Mouse (Mus musculus) layer of hippocampus, postnatal 14 days (tissue): Measurements from ENCODE around the gene Gclm. TPM values are rescaled to one million over a fixed set of nuclear protein-coding genes. Genes with fewer than 3 reads are reported as not detected.
A peak's percentile ranks its signal among the peaks of the same experiment; 100 is the strongest.
"Not testable (repeated sequence)": the region's sequence is repeated elsewhere in the genome, so short reads cannot be mapped to it uniquely, and the experiment has no call there.

Experiments used
- DNase-seq, 2 experiments: peaks; one replicate each; pipeline ENCODE4 v3.0.0; 2021 to 2022; ENCODE audit warnings: low spot score in 2 of 2, mixed read lengths in 1 of 2
- total RNA-seq, 2 experiments: library from RNA; stranded (reverse); gene quantifications; 2 replicates each; pipeline ENCODE4 v1.2.3; 2021

Gene Gclm
- total RNA-seq, 2 experiments from 2014 or later, result 56.9 to 58.0 TPM

DNA sequence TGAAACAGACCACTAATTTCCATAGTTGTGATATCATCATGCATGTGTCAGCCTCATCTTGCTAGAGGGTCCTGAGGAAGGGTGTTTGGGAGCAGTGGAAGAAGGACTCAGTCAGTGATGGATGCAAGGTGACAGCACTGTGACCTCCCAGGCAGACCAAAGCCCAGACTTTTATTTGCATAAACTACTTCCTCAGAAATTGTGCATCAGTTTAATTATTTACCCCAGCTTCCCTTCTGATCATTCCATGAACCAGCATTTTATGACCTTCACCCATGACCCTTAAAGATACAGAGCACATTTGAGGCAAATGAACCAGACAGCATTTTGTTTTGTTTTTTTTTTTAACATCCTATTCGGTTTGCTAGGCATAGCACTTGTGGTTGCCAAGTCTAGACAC, 9.6 kb upstream of the Gclm start:
- DNase-seq, result no peak

DNA sequence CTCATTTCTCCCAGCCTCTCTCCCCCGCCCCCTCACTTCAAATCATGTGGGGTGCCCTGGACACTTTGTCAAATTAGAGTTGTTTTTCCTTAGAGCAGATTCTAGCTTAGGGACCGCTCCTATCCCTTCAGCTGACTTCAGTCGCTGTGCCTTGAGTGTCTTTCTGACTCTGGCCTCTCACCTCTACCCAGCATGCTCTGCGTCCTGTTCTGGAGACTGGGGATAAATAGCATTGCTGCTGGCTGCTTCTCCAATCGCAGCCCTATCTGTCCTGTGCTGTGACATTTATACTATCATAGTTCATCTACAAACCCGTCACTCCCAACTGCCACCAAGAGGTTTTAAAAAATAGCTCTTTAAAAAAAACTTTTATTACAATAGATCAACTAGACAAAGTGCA, 2.5 kb upstream of the Gclm start:
- DNase-seq, result no peak

DNA sequence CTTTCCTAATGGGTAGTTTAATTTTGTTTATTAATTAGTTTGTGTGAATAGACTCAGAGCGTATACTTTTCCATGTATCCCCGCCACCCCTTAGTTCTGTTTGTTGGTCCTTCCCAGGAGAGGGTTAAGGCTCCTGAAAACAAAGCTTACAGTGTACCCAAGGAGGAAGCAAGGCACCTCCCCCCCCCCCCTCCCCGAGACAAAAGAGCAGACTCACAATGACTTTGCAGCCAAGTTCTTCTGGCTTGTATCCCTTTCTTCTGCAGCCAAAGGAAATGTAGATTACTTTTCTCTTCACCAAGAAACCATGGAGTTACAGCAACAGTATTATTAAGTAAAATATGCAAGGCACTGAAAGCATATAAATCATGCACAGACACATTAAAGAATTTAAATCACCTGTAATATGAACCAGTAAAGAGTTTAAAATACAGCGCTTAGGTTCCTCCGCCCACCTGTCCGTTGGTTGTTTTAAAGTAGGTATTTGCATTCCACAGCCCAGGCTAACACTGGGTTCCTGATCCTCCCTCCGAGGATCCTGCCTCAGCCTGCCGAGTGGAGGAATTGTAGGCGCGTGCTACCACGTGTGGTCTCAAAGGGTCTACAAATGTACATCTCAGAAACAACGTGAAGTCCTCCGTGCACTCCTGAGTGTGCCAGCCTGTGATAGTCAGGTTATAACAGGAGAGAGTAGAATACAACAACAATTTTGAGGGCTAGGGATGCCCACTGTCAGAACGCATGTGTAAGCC, 1.8 kb upstream of the Gclm start:
- no peak for DNase-seq

DNA sequence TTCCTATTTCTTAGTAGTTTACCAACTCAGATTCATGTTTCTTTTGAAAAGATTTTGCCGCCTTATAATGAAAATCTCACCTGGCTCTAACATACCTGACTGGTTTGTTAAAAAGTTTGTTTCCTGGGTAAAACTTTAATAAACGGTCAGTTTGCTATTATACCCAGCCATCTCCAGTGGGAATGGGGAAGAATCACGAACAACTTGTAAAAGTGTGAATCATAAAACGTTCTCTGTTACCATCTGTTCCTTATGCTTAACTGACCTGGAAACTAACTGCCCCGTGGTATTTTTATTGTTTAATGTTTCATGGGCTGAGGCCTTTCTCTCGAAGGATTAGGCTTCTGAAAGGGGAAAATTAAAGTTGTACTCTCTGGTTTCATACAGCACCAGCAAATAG, 598 bp upstream of the Gclm start:
- DNase-seq, result no peak

DNA sequence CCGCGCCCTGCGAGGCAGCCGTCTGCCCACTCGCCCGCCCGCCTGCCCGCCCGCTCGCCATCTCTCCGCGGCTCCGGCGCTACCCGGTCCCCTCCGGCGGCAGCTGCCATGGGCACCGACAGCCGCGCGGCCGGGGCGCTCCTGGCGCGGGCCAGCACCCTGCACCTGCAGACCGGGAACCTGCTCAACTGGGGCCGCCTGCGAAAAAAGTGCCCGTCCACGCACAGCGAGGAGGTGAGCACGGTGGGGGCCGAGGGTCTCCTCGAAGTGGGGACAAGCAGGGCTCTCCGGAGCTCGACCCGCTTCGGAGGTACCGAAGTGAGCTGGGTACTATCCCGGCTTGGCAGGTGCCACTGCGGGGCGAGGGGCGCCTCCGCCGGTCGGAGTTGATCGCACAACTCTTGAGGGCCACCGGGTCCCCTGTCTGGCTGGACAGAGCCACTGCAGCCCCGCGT, 548 bp downstream of the Gclm start:
- peak; percentile 42 to 60 for DNase-seq

DNA sequence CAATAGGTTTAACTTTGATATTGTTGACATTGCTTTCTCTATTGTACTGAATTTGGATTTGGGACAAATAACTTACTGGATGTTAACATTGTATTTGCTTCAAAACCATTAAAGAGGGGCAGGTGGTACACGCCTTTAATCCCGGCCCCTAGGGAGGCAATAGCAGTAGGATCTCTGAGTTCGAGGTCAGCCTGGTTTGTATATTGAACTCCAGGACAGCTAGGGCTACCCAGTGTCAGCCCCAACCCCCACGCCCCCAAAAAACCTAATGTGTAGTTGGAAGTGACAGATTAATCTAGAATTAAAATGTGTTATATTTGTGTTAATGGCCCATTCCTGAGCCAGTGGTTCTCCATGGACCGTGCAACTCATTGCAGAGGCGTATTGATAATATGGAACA, 1.0 kb downstream of the Gclm start:
- DNase-seq, result no peak

DNA sequence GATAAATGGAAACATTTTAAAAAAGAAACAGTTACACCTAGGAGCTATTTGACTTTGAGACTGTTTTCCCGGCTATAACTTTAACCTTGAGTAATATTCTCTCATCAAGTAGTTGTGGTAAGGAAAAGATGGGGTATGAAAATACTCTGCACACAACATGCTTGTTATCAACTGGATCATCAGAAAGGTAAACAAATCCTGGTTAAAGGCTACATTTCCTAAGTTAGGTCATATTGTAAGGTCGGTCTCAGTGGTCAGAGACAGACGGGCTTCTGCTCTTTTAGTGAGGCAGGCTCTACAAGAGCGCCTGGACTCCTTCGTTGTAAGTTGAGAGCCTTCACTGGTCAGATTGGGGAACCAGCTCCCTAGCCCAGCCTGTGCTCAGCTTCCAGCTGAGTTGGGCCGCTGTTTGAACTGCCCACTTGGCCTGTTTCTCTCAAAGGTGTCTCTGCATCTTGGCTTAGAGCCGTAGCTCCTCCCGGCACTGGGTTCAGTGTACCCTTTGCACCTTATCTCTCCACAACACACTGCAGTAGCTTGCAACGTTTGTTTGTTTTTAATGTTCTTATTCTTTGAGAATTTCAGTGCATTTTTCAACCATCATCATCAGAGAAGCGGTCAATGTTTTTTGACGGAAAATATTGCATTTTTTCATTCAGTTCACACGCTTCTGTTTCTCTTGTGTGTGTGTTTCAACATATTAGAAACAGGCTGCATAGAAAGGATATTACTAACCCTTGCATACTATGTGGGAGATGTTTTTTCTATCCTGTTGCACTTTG, 1.8 kb downstream of the Gclm start:
- no peak for DNase-seq

DNA sequence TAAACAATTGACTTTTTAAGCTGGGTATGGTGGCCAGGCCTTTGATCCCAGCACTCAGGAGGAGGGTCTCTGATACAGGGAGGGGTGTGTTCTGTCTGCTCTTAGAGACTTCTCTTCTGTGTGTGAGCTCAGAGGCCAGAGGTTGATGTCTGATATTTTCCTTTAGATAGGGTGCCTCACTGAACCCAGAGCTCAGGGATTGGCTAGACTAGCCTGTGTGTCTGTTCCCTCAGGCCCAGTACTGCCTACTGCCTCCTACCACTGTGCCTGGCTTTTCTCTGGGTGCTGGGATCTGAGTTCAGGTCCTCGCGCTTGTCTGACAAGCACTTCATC, 2.4 kb downstream of the Gclm start:
- no peak for DNase-seq

DNA sequence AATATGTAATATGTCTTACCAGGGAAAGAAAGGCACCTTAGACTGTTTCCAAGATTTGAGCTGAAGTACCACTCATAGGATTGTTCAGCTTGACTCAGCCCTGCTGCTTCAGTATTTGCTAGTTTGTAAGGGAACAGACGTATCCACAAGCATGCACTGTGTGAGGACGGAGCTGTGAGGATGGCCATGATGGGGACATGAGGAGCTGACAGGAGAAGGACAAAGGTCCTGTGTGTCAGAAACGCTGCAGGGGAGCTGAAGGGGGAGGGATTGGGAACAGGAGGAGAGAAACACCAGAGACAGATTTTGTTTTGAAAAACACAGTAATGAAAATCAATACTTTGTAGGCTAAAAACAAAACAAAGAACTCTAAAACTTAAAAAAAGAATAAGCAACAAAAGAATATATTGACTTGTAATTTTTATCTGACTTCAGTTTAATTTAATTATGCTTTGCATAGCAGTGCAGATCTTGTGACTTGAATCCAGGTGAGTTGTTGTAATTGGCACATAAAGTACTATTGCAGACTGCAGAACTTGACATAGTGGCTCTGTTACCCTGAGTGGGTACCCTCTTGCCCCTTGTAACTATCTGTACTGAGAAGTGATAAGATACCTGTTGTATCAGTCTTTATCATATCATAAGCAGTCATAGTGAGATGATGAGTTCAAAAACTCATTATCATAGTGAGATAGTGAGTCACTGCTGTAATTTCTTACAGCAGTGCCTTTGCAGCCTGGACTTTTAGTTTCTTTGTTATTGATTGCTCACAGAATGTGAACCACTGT, 7.3 kb downstream of the Gclm start:
- no peak for DNase-seq

DNA sequence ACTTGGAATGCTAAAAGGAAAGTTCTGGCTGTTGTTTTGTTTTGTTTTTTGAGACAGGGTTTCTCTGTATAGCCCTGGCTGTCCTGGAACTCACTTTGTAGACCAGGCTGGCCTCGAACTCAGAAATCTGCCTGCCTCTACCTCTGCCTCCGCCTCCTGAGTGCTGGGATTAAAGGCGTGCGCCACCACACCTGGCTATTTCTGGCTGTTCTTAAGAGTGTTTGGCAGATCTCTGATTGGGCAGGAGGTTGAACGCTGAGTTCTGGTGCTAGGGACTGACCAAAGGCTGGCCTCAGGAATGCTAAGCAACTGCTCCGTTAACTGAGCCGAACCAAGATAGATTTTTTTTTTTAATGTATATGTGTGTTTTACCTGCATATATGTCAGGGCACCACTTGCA, 8.7 kb downstream of the Gclm start:
- not testable (repeated sequence) for DNase-seq

DNA sequence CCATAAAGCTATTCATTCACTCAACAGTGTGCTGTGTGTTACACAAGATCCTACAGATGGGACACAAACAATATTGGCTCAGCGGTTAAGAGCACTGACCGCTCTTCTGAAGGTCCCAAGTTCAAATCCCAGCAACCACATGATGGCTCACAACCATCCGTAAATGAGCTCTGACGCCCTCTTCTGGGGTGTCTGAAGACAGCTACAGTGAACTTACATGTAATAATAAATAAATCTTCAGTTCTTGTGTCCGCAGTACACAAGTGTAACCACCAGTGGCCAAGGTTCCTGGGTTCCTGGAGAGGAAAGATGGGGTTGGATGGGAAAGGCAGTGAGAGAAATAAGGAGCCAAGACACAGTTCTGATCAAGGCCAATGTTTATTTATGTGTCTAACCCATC, 24.6 kb downstream of the Gclm start:
- no peak for DNase-seq

DNA sequence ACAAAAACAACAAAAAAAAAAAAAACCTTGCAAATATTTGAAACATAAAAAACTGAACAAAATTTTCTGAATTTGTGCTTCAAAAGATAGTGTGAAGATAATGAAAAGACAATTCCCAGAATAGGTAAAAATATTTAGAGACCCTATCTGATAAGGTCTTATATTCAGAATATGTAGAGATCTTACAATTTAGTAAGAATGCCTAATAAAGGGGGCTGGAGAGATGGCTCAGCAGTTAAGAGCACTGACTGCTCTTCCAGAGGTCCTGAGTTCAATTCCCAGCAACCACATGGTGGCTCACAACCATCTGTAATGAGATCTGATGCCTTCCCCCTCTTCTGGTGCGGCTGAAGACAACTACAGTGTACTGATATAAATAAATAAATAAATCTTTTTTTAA, 27.2 kb downstream of the Gclm start:
- DNase-seq, result not testable (repeated sequence)

DNA sequence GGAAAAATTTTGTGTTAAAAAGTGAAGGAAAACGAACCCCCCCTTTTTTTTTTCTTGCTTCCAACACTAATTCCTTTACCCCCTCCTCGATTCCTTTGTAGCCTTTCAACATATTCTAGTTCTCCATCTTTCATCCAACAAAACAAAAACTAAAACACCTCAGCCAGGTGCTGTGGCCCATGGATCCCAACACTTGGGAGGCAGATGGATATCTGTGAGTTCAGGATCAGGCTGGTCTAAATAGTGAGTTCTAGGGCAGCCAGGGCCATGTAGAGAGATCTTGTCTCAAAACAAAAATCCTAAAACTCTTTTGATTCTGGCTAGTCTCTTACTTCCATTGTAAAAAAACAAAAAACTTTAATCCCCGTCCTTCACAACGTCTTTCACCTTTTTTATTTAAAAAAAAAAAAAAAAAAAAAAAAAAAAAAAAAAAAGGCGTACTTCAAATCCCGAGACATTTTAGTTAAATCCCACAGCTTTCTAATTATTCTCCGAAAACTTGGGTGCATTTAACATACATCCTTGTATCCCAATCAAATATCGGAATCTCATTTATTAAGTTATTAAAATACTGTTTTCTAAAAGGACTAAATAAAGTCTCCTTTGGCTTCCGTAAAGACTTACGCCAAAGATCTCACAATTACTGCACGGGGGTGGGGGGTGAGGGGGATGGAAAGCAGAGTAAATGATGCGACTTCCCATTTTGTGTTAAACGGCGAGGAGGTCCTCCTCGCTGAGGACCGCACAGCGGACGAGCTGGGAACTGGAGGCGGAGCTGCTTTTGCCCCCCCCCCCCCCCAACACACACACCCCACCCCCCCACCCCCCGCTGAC, 28.3 kb downstream of the Gclm start:
- no peak for DNase-seq

DNA sequence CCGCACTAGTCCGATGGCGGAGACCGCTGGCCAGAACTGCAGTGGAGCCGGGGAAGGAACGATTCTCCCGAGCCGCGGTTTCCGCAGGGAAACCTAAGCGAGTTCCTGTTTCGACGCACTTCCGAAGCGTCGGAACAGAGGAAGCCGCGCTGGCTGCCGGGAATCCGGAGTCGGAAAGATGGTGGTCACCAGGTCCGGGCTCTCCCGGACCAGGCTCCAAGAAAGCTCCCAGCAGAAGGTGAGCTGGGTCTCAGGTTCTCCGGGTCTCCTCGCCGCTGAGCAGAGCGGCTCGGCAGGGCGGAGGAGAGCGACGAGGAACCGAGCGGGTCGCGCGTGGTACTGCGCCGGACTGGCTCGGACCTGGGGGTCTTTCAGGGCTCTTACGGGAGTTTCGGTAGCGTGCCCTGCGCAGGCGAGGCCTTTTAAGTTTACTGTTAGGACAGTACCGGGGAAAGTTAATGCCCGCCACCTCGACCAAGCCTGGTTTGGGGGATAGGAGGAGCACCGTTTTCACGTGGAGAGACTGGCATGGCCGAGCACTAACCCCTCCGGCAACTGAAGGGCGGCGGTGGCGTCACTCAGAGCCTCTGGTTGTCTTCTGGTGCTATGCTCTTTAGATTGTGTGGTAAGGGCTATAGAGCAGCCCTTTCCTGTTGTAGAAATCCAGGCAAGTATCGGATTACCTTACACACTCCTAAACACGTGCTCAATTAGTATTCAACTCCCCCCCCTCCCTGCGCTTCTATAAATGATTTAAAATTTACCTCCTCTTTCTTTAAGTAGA, 29.1 kb downstream of the Gclm start, which contains the start of gene Dnttip2:
Dnttip2 (plus strand) TSS at position 148 of the 784 bp plus-strand sequence.
- peak; percentile 87 to 95 for DNase-seq

DNA sequence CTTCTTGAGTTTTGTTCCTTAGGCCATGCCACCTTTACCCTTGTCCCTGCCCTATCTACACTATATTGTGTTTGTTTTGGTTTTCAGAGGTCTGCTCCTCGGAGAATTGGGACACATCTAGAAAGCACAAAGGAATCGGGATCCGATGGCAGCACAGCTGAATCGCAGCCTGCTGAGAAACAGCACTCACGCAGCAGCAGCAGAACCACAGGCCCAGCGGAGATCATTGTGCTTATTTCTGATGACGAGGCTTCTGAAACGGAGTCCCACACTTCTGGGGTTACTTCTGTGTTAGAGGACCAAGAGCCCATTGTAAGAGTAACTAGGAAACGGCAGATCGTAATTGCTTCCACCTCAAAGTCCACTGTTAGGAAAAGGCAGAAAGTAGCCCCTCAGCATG, 29.8 kb downstream of the Gclm start:
- DNase-seq, result no peak

DNA sequence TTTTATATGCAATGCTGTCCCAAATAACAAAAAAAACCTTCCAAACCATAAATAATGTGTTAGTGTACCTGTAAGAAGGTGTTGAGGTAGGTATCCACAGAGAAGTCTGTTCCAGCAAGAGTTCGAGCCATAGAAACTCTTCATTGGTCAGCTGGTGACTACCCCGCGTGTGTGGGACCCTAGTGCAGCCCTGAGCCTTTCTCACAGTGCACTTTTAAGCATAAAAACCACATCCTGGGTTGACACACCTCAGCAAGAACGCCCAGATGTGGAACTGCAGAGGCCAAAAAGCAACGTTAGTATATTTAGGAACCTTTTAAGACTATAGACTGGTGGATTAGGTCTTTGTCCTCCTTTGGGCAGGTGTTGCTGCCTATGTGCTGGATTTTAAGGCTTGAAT, 41.8 kb downstream of the Gclm start:
- no peak for DNase-seq

DNA sequence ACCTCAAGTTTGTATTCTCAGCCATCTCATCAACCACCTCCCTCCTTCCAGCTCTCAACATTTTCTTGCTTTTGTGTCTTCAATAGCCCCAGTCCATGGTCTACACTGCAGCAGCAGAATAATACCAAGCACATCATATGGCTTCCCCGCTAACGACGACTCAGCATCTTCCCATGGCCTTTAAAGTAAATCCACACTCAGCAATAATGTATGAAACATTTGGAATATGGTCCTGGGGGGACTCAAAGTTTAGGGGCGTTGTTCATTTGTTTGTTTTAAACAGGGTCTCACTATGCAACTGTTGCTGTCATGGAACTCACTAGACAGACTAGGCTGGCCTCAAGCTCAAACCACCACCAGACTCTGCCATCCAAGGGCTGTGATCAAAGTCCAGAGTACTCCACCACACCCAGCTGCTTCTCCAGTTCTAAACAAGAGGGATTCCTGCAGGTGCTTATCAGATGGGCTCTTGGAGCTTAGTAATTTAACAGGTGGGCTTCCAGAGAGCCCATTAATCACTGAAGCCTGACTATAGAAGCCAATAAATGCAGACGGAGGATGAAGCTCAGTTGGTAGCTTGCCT, 43.3 kb downstream of the Gclm start:
- DNase-seq, result no peak

DNA sequence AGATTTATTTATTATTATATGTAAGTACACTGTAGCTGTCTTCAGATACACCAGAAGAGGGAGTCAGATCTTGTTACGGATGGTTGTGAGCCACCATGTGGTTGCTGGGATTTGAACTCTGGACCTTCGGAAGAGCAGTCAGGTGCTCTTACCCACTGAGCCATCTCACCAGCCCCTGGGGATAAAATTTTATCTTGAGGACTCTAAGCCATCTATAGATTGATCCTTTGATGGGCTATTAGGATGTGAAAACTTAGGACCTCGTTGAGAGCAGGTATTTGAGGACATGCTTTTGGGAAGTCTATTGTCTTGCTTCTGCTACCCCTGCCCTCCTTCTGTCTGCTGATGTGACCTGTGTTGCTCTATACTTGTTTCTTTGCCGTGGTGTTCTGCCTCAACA, 44.0 kb downstream of the Gclm start:
- not testable (repeated sequence) for DNase-seq

DNA sequence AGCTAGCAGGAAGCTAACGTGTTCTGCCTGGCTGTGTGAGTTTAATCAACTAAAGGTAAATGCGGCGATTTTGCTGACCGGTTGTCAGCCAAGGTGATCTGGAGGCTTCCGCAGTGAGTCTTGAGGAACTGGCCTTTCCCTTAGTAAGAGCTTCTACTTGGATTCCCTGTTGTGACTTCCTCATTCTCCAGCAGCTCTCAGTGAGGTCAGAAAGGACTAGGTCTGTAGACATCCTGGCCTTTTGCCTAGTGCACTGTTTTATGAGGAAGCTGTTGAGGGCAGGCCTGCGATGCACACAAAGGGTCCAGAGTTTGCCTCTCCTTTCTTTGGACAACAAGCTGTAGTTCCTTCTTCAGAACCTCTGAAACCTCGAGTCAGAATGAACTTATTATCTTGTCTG, 45.3 kb downstream of the Gclm start:
- no peak for DNase-seq

DNA sequence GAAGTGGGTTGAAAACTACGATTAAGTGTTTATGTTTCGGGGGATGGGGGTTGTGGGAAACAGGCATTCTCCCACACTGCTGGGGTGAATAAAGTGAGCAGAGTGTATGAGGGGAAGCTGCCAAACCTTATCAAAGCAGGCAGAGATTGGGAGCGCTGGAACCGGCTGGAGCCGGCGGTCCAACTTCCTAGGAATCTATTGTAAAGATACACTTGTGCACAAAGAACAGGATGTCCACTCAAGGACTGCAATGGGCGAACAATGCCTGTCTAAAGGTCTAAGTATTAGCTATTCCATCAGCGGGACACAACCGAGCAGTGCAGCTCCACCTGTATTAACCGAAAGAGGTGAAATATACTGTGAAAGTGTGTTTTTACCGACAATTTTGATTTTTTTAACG, 46.5 kb downstream of the Gclm start:
- no peak for DNase-seq
